Mouse (Mus musculus) hindbrain, embryonic 14.5 days (tissue): ENCODE results near the gene Snx17. TPM values are rescaled to one million over a fixed set of nuclear protein-coding genes. Genes with fewer than 3 reads are reported as not detected.

Experiments
- ATAC-seq: fragments of 200-750 bp; cut with Nextera tagmentation; 2 replicates; pipeline ENCODE4 v1.8.0; 2017; ENCODE audit warnings: moderate number of reproducible peaks, mild to moderate bottlenecking, moderate TSS enrichment, moderate library complexity; ENCODE audit not compliant: low FRiP score
- DNase-seq: peaks from one replicate; pipeline ENCODE4 v3.0.0-alpha.2; 2015; ENCODE audit warnings: low spot score
- H3K27ac ChIP-seq: fragments of 300-500 bp; sonication (generic); 2 replicates; pipeline ENCODE4 v1.5.1; 2014; ENCODE audit warnings: mild to moderate bottlenecking, moderate library complexity
- H3K27me3 ChIP-seq: fragments of 300-500 bp; sonication (generic); 2 replicates; pipeline ENCODE4 v1.6.1; 2014; ENCODE audit warnings: mild to moderate bottlenecking, low read length, mixed read lengths; ENCODE audit not compliant: control insufficient read depth, insufficient read depth
- H3K36me3 ChIP-seq: fragments of 300-500 bp; sonication (generic); replicated peaks from 2 replicates; pipeline ENCODE4 v1.6.1; 2014; ENCODE audit not compliant: control insufficient read depth, insufficient read depth
- H3K4me1 ChIP-seq: fragments of 300-500 bp; sonication (generic); replicated peaks from 2 replicates; pipeline ENCODE4 v1.6.1; 2014; ENCODE audit warnings: antibody characterized with exemption, low read length, mixed read lengths; ENCODE audit not compliant: control insufficient read depth, insufficient read depth
- H3K4me2 ChIP-seq: fragments of 300-500 bp; sonication (generic); replicated peaks from 2 replicates; pipeline ENCODE4 v1.6.1; 2014; ENCODE audit warnings: mild to moderate bottlenecking, moderate library complexity
- H3K4me3 ChIP-seq: fragments of 300-500 bp; sonication (generic); replicated peaks from 2 replicates; pipeline ENCODE4 v1.5.1; 2014; ENCODE audit warnings: mild to moderate bottlenecking, low read length
- H3K9ac ChIP-seq: fragments of 300-500 bp; sonication (generic); 2 replicates; pipeline ENCODE4 v1.6.1; 2014
- H3K9me3 ChIP-seq: fragments of 300-500 bp; sonication (generic); 2 replicates; pipeline ENCODE4 v1.6.1; 2016; ENCODE audit warnings: low read length; ENCODE audit not compliant: control insufficient read depth
- WGBS: fragments of 180-500 bp; shearing (Covaris S2); extraction: QIAGEN DNeasy Blood & Tissue Kit; methylation state at CpG from one replicate; pipeline ENCODE4 v1.1.7; 2014; 5-methylcytosine and 5-hydroxymethylcytosine counted together
- polyA plus RNA-seq: library from polyadenylated mRNA; unstranded; fragments of >200 nt; fragmentation: Nextera tagmentation; extraction: Ambion mirVana; gene quantifications from 2 replicates; pipeline ENCODE4 v1.2.1, GENCODE M21; 2014

The Snx17 gene
- polyA plus RNA-seq = 107 and 108 TPM in 2 replicates

GRCm38 (mm10) chr5:31192939-31193630, at the start of gene Snx17, which contains the start of gene Eif2b4:
Snx17 (plus strand) TSS chr5:31193227.
Eif2b4 (minus strand) TSS chr5:31193430.
- H3K9ac ChIP-seq = peak within 1 kb of the TSS; percentile 81
- DNase-seq (peak; percentile 99), ATAC-seq (peak; percentile 97)
- H3K9me3 ChIP-seq = no peaks in the 10 kb centered on the region
- peak within 1 kb of the TSS; percentile 79 for H3K27ac ChIP-seq
- H3K27me3 ChIP-seq = no peaks in the 10 kb centered on the region
- peak within 1 kb of the TSS; percentile 70 for H3K4me3 ChIP-seq
- under 1% methylated on average over 46 of the region's 48 CpGs for WGBS
- H3K4me2 ChIP-seq = peak within 1 kb of the TSS; percentile 81
- peaks cover 20% of the 10 kb centered on the region for H3K4me1 ChIP-seq
- H3K36me3 ChIP-seq = peaks cover 69% of the 10 kb centered on the region

GRCm38 (mm10) chr5:31149781-31150180, 43.2 kb upstream of the Snx17 start:
- Histone ChIP-seq H3K4me3 (no peak overlapping the region), H3K4me2 (no peak overlapping the region), H3K4me1 (peaks cover 13% of the 10 kb centered on the region), H3K27me3 (no peaks in the 10 kb centered on the region), H3K27ac (no peak overlapping the region), H3K36me3 (peaks cover 10% of the 10 kb centered on the region; the same call in 1 of the 2 replicates), H3K9ac (no peak overlapping the region), H3K9me3 (no peaks in the 10 kb centered on the region)
- no peak for ATAC-seq
- no peak for DNase-seq
- 92% methylated on average over 4 of the region's 4 CpGs for WGBS

GRCm38 (mm10) chr5:31151746-31152145, 41.3 kb upstream of the Snx17 start:
- H3K4me1 ChIP-seq = peaks cover 13% of the 10 kb centered on the region
- no peaks in the 10 kb centered on the region for H3K27me3 ChIP-seq
- no peak overlapping the region for H3K9ac ChIP-seq
- WGBS = 86% methylated on average over 3 of the region's 3 CpGs
- ATAC-seq = no peak
- H3K9me3 ChIP-seq = no peaks in the 10 kb centered on the region
- DNase-seq = no peak
- H3K27ac ChIP-seq = no peak overlapping the region
- no peak overlapping the region for H3K4me3 ChIP-seq
- no peak overlapping the region for H3K4me2 ChIP-seq
- peaks cover 10% of the 10 kb centered on the region for H3K36me3 ChIP-seq

- peaks cover 29% of the 10 kb centered on the region for H3K36me3 ChIP-seq
- H3K9me3 ChIP-seq = no peaks in the 10 kb centered on the region
- H3K9ac ChIP-seq = peak overlapping the region; percentile 74
- WGBS = 50% methylated on average over 6 of the region's 6 CpGs
- H3K4me1 ChIP-seq = peaks cover 13% of the 10 kb centered on the region
- peak overlapping the region; percentile 64 for H3K4me3 ChIP-seq
- peak overlapping the region; percentile 81 for H3K4me2 ChIP-seq
- no peak for DNase-seq
- no peaks in the 10 kb centered on the region for H3K27me3 ChIP-seq
- peak overlapping the region; percentile 71; the same call in 1 of the 2 replicates for H3K27ac ChIP-seq
- peak; percentile 12; the same call in 1 of the 2 replicates for ATAC-seq
Measured at GRCm38 (mm10) chr5:31153516-31154151, 39.4 kb upstream of the Snx17 start.

- DNase-seq (peak; percentile 86), ATAC-seq (peak; percentile 97)
- H3K4me1 ChIP-seq = peaks cover 13% of the 10 kb centered on the region
- H3K9me3 ChIP-seq = no peaks in the 10 kb centered on the region
- peak within 1 kb of the TSS; percentile 74 for H3K9ac ChIP-seq
- peak within 1 kb of the TSS; percentile 64 for H3K4me3 ChIP-seq
- WGBS = under 1% methylated on average over 19 of the region's 19 CpGs
- peak within 1 kb of the TSS; percentile 71 for H3K27ac ChIP-seq
- peak within 1 kb of the TSS; percentile 81 for H3K4me2 ChIP-seq
- H3K27me3 ChIP-seq = no peaks in the 10 kb centered on the region
- peaks cover 34% of the 10 kb centered on the region for H3K36me3 ChIP-seq
Measured at GRCm38 (mm10) chr5:31154152-31154553, 38.9 kb upstream of the Snx17 start, which contains the start of gene Mpv17. Mpv17 (minus strand) TSS chr5:31154251.

GRCm38 (mm10) chr5:31162462-31162861, 30.6 kb upstream of the Snx17 start:
- no peak overlapping the region for H3K4me3 ChIP-seq
- no peak overlapping the region for H3K9ac ChIP-seq
- H3K9me3 ChIP-seq = no peaks in the 10 kb centered on the region
- no peaks in the 10 kb centered on the region for H3K4me1 ChIP-seq
- H3K27me3 ChIP-seq = no peaks in the 10 kb centered on the region
- H3K36me3 ChIP-seq = peaks cover 100% of the 10 kb centered on the region
- DNase-seq = no peak
- ATAC-seq = no peak
- no peak overlapping the region for H3K4me2 ChIP-seq
- no peak overlapping the region for H3K27ac ChIP-seq

GRCm38 (mm10) chr5:31164878-31165277, 28.1 kb upstream of the Snx17 start:
- no peak overlapping the region for H3K4me3 ChIP-seq

GRCm38 (mm10) chr5:31168630-31169029, 24.4 kb upstream of the Snx17 start:
- Histone ChIP-seq H3K4me3 (no peak overlapping the region), H3K9me3 (no peaks in the 10 kb centered on the region), H3K27ac (no peak overlapping the region), H3K27me3 (no peaks in the 10 kb centered on the region), H3K9ac (no peak overlapping the region), H3K36me3 (peaks cover 98% of the 10 kb centered on the region), H3K4me2 (no peak overlapping the region), H3K4me1 (no peaks in the 10 kb centered on the region)
- DNase-seq = no peak
- 92% methylated on average over 4 of the region's 4 CpGs for WGBS
- no peak for ATAC-seq

More at GRCm38 (mm10) chr5:31164878-31165277, 28.1 kb upstream of the Snx17 start:
- DNase-seq (no peak), ATAC-seq (no peak)
- H3K9ac ChIP-seq = no peak overlapping the region
- H3K9me3 ChIP-seq = no peaks in the 10 kb centered on the region
- no peaks in the 10 kb centered on the region for H3K27me3 ChIP-seq
- H3K27ac ChIP-seq = no peak overlapping the region
- no peak overlapping the region for H3K4me2 ChIP-seq
- H3K4me1 ChIP-seq = no peaks in the 10 kb centered on the region
- H3K36me3 ChIP-seq = peaks cover 100% of the 10 kb centered on the region
- 89% methylated on average over 1 of the region's 1 CpGs for WGBS

- 0% methylated on average over 25 of the region's 25 CpGs for WGBS
- DNase-seq = no peak
- no peaks in the 10 kb centered on the region for H3K9me3 ChIP-seq
Measured at GRCm38 (mm10) chr5:31179301-31179765, 13.7 kb upstream of the Snx17 start.

More at GRCm38 (mm10) chr5:31179301-31179765, 13.7 kb upstream of the Snx17 start:
- Histone ChIP-seq H3K27ac (peak overlapping the region; percentile 90), H3K27me3 (no peaks in the 10 kb centered on the region), H3K4me3 (peak overlapping the region; percentile 78), H3K4me1 (peaks cover 11% of the 10 kb centered on the region), H3K36me3 (peaks cover 13% of the 10 kb centered on the region), H3K4me2 (peak overlapping the region; percentile 96), H3K9ac (peak overlapping the region; percentile 66)
- ATAC-seq = peak; percentile 76
